Mouse (Mus musculus): ENCODE results near the gene Frmd4a.

Gene Frmd4a

GRCm38 (mm10) chr2:4630197-4630835 lies 612.8 kb downstream of the Frmd4a start:
- no peak for DNase-seq

- no peak for DNase-seq
Measured at GRCm38 (mm10) chr2:4635804-4636203, 618.3 kb downstream of the Frmd4a start.

GRCm38 (mm10) chr2:4636656-4637055 lies 619.1 kb downstream of the Frmd4a start:
- DNase-seq = no peak

DNA sequence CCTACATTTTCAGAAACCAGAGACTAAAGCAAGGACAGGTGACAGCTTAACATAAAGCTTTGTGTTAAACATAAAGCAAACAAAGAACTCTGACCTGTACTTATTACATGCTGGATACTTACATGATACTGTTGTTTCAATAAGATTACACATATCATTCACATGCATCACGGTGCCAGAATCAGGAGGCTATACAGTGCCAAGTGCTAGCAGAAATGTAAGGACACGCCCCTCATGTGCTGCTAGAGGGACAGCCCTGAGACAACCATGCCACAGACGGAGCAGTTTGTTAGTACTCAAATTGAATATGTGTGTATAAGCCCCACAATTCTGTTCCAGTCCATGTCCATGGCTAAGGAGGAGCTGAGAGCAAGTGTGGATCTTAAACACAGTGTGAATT lies 620.7 kb downstream of the Frmd4a start:
- DNase-seq = no peak

GRCm38 (mm10) chr2:4645066-4645465 lies 627.5 kb downstream of the Frmd4a start:
- no peak for DNase-seq

DNA sequence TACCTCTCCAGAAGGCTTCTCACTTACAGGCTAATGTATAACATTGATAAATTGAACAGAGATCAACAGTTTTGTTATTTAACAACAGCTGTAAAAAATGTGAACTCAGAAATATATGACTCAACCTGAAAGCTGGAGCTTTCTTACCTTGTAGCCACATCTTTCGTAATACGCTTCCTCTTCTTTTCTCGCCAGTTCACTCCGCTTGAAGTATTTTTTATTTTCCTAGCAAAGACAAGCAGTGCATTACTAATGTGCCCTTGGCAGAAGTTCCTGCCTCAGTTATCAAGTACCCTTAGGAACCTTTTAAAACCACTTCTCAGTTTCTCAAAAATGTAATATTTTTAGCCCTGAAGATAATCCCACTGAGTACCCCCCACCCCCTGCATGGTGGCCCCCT lies 630.6 kb downstream of the Frmd4a start:
- no peak for DNase-seq

- no peak for DNase-seq
Measured at GRCm38 (mm10) chr2:4649646-4650045, 632.1 kb downstream of the Frmd4a start.

DNA sequence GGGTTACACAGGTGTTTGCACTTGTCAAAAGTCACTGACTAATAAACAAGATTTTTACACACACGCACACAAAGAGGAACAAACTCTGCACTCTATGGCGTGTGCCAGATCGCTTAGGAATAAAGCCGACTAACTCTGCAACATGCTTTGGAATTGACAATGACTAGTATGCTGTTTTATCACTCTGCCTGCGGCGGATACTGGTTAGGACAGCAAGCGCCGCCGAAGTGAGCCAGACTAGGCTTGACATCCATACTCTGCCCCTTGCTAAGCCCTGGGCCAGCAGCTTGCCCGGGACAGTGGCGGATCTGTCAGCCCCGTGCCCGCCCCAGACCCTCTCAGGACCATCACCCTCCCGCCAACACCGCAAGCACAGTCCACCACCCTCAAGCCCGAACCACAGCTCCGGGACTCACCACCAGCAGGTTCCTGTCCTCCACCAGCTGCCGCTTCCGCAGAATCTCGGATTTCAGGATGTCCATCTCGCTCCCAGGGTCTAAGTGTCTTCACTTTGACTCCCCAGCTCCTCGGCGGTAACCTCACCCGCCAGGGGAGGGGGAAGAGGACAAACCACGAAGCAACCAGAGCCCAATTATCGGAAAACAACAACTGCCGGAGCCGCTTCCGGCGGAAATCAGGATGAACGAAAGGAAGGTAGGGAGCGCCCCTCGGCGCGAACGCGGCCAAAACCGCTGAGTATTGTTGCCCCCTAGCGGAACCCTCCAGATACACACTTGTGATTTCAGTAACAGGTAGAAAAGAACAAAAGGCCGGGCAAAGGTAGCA lies 634.2 kb downstream of the Frmd4a start, which contains the start of gene Prpf18:
Gene Prpf18 (minus strand): TSS at position 614 of the 786 bp plus-strand sequence.
- DNase-seq = peak; percentile 92

- no peak for DNase-seq
Measured at GRCm38 (mm10) chr2:4660677-4661076, 643.2 kb downstream of the Frmd4a start.
